Mouse (Mus musculus) kidney, adult 2 months (tissue): ENCODE data around the gene Ankrd11.

Experiments used
- CTCF ChIP-seq: fragments of 200-500 bp; conservative IDR thresholded peaks from 2 replicates; pipeline ENCODE4 v1.5.1; 2011; ENCODE audit warnings: low read depth, mild to moderate bottlenecking, control low read depth, low read length, moderate library complexity, mixed read lengths; ENCODE audit not compliant: insufficient read depth, insufficient read length
- POLR2A ChIP-seq: fragments of 200-500 bp; IDR thresholded peaks from one replicate; pipeline ENCODE4 v1.6.1; 2011; ENCODE audit warnings: low read depth, low read length, control low read depth

DNA sequence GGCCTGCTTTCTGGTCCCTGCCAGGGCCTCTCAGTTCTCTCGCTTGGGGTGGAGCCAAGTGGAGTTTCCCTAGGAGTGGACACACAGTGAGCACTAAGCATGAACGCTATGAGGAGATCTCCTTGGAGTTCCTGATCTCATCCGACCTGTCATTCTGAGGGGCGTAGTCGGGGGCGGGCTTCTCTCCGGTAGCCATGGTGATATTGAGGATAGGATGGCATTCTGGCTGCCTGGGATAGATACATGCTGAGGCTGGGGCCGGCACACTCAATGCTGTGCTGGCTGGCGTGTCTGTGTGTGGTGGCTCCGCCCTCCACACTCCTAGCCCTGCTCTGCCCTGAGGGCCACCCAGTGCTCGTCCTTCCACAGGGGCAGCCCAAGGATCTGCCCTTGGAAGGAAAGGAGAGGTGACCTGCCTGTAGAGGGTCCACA lies 188.7 kb downstream of the Ankrd11 start:
- TF ChIP-seq POLR2A (no peak), CTCF (no peak)
